Mouse (Mus musculus) erythroblast, adult 5-6 weeks (primary cell): Measurements from ENCODE around the gene Elovl2. TPM values are rescaled to one million over a fixed set of nuclear protein-coding genes. Genes with fewer than 3 reads are reported as not detected.

ENCODE experiments used
- ATAC-seq: replicated peaks from 2 replicates; pipeline ENCODE4 v1.8.0; 2016; ENCODE audit warnings: moderate number of reproducible peaks, mild to moderate bottlenecking, moderate TSS enrichment, inconsistent platforms; ENCODE audit not compliant: poor library complexity, low FRiP score, severe bottlenecking
- total RNA-seq, 2 experiments: library from RNA; stranded (forward) in 1 of 2; stranded (reverse) in 1 of 2; fragments of 150-400 nt in 1 of 2; fragments of 200-764, 138-1000 nt in 1 of 2; gene quantifications; 2 replicates each; pipeline versions ENCODE4 v1.2.3 to v1.2.4; 2015 to 2017; ENCODE audit warnings: low replicate concordance in 2 of 2

The Elovl2 gene
- total RNA-seq, 2 experiments from 2014 or later = not detected

GRCm38 (mm10) chr13:41195640-41196333 lies 24.4 kb downstream of the Elovl2 start:
- ATAC-seq = no peak

- ATAC-seq = no peak
These were observed 32.3 kb downstream of the Elovl2 start for GRCm38 (mm10) chr13:41187886-41188285.

- ATAC-seq = no peak
These were observed 61.8 kb downstream of the Elovl2 start for GRCm38 (mm10) chr13:41158426-41158825.

DNA sequence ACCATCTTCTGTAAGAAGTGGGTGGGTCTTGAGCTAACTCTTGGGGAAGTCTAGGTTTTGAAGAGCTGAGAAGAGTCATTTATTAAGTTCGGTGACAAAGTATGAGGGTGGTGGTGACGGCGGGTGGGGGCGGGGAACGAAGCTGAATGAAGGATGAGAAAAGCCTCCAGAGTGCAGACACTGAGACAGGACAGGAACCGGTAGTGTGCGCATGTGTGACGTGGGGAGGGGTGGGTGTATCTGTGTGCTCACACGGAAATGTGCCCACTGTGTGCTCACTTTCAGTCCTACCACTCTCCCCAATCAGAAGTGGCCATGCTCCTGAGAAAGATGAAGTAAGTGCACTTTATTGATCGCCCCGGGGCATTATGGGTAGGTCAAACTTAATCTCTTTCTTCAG lies 67.1 kb downstream of the Elovl2 start:
- ATAC-seq = no peak

GRCm38 (mm10) chr13:41146271-41146670 lies 73.9 kb downstream of the Elovl2 start:
- peak; percentile 77 for ATAC-seq

DNA sequence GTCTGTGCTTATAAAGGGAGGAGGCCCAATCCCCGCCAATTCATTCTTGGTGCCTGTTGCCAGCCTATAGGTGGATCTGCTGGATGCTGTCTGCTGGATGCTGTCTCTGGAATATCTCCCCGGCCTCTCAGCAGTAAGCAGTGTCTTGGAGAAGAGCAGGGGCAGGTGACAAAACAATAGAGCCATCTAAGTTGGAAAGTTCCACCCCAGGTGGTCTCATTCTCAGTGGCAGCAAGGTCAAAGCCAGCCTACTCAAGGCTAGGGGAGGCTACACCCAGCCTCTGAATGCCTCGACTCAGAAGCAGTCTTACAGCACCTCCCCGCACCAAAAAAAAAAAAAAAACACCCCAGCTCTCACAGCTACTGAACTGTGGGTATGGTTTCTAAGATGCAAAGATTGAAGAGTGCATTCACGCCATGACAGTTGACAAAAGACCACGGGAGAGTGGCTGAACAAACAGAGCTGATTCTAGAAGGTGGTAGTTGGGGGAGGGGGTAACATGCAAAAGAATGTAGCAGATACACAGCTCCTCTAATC lies 74.7 kb downstream of the Elovl2 start:
- no peak for ATAC-seq

GRCm38 (mm10) chr13:41134901-41135300 lies 85.3 kb downstream of the Elovl2 start:
- no peak; the same call in 1 of the 2 replicates for ATAC-seq

Other genes starting within 250 kb of the Elovl2 start
- 25.0 and 33.0 TPM in 2 replicates for gene Pak1ip1, start 219.4 kb downstream of the Elovl2 start, total RNA-seq (2015; ENCODE audit: low replicate concordance)
- 45.7 and 54.3 TPM in 2 replicates for gene Pak1ip1, start 219.4 kb downstream of the Elovl2 start, total RNA-seq (2017; ENCODE audit: low replicate concordance)
- 130 and 145 TPM in 2 replicates for gene Tmem14c, start 204.1 kb downstream of the Elovl2 start, total RNA-seq (2015; ENCODE audit: low replicate concordance)
- gene Tmem14c, start 204.1 kb downstream of the Elovl2 start, total RNA-seq (2017; ENCODE audit: low replicate concordance) = 156 and 258 TPM in 2 replicates
- not detected in 2 replicates for gene Mak, start 140.7 kb downstream of the Elovl2 start, total RNA-seq (2015; ENCODE audit: low replicate concordance)
- gene Mak, start 140.7 kb downstream of the Elovl2 start, total RNA-seq (2017; ENCODE audit: low replicate concordance) = under 0.01 TPM in 1 of 2 replicates, not detected in the other
- gene Gcm2, start 109.4 kb downstream of the Elovl2 start, total RNA-seq (2015; ENCODE audit: low replicate concordance) = not detected in 2 replicates
- not detected in 2 replicates for gene Gcm2, start 109.4 kb downstream of the Elovl2 start, total RNA-seq (2017; ENCODE audit: low replicate concordance)
- not detected in 2 replicates for gene Sycp2l, start 106.1 kb downstream of the Elovl2 start, total RNA-seq (2015; ENCODE audit: low replicate concordance)
- gene Sycp2l, start 106.1 kb downstream of the Elovl2 start, total RNA-seq (2017; ENCODE audit: low replicate concordance) = not detected in 2 replicates
- 3.1 and 5.6 TPM in 2 replicates for gene Smim13, start 29.4 kb upstream of the Elovl2 start, total RNA-seq (2015; ENCODE audit: low replicate concordance)
- gene Smim13, start 29.4 kb upstream of the Elovl2 start, total RNA-seq (2017; ENCODE audit: low replicate concordance) = 3.8 and 4.5 TPM in 2 replicates
- gene Gm17364, start 53.6 kb upstream of the Elovl2 start, total RNA-seq (2015; ENCODE audit: low replicate concordance) = not detected in 2 replicates
- not detected in 2 replicates for gene Gm17364, start 53.6 kb upstream of the Elovl2 start, total RNA-seq (2017; ENCODE audit: low replicate concordance)